Mouse (Mus musculus) heart, adult 2 months (tissue): ENCODE results near the gene 4933406M09Rik.

Experiments used
- CTCF ChIP-seq: fragments of 200-600 bp; IDR thresholded peaks from 2 replicates; pipeline ENCODE4 v1.8.1; 2022; ENCODE audit warnings: antibody characterized with exemption, mild to moderate bottlenecking, moderate library complexity
- EP300 ChIP-seq: fragments of 200-500 bp; IDR thresholded peaks from 2 replicates; pipeline ENCODE4 v1.6.1; 2011; ENCODE audit warnings: low read depth, low read length, control low read depth; ENCODE audit not compliant: insufficient read depth
- POLR2A ChIP-seq: fragments of 200-500 bp; IDR thresholded peaks from 2 replicates; pipeline ENCODE4 v1.6.1; 2011; ENCODE audit warnings: mild to moderate bottlenecking, low read depth, low read length, control low read depth; ENCODE audit not compliant: insufficient read depth

GRCm38 (mm10) chr1:134399735-134400134 is 14.0 kb downstream of the 4933406M09Rik start:
- peak; percentile 54 for TF ChIP-seq CTCF
- TF ChIP-seq POLR2A = no peak
- no peak for TF ChIP-seq EP300
